Mouse (Mus musculus): ENCODE results near the gene Nr1h3. TPM values are rescaled to one million over a fixed set of nuclear protein-coding genes. Genes with fewer than 3 reads are reported as not detected.

The Nr1h3 gene
- polyA plus RNA-seq, 2 experiments = 1.5 to 3.4 TPM

- no peaks in the 10 kb centered on the region for H3K9me3 ChIP-seq (ENCODE audit: control insufficient read depth, low read length)
- ATAC-seq (ENCODE audit: low FRiP score, low read depth) (no peak), DNase-seq (ENCODE audit: low spot score) (no peak)
- no peaks in the 10 kb centered on the region for H3K36me3 ChIP-seq (ENCODE audit: control insufficient read depth, insufficient read depth, low read length)
- H3K4me1 ChIP-seq (ENCODE audit: control insufficient read depth, insufficient read depth, low read length) = peaks cover 13% of the 10 kb centered on the region
- no peak overlapping the region for H3K27ac ChIP-seq (replicated peaks; ENCODE audit: low read depth, low read length)
- H3K27me3 ChIP-seq (ENCODE audit: control insufficient read depth, insufficient read depth, low read length) = no peaks in the 10 kb centered on the region
- 71% methylated on average over 1 of the region's 1 CpGs for WGBS
- no peak for TF ChIP-seq POLR2A (IDR thresholded peaks at IDR 0.05; ENCODE audit: borderline replicate concordance, extremely low read depth, insufficient read depth, insufficient read length)
- H3K4me3 ChIP-seq (replicated peaks; ENCODE audit: low read length) = no peak overlapping the region
- no peak overlapping the region for H3K9ac ChIP-seq (ENCODE audit: low read depth, low read length, severe bottlenecking)
- no peak overlapping the region for H3K4me2 ChIP-seq (replicated peaks; ENCODE audit: low read depth, low read length, severe bottlenecking)
Observed at GRCm38 (mm10) chr2:91186208-91186607, 16.4 kb downstream of the Nr1h3 start.

GRCm38 (mm10) chr2:91183711-91184405 is 18.8 kb downstream of the Nr1h3 start, which contains the start of gene Madd:
Gene Madd (minus strand): TSS chr2:91183837.
- peak within 1 kb of the TSS; percentile 88 for H3K4me3 ChIP-seq (replicated peaks; ENCODE audit: low read length)

GRCm38 (mm10) chr2:91183148-91183513 is 19.5 kb downstream of the Nr1h3 start:
- TF ChIP-seq POLR2A (IDR thresholded peaks at IDR 0.05; ENCODE audit: borderline replicate concordance, extremely low read depth, insufficient read depth, insufficient read length) = no peak
- H3K4me3 ChIP-seq (replicated peaks; ENCODE audit: low read length) = peak overlapping the region; percentile 88
- H3K9me3 ChIP-seq (ENCODE audit: control insufficient read depth, low read length) = no peaks in the 10 kb centered on the region
- 2% methylated on average over 9 of the region's 9 CpGs for WGBS
- H3K36me3 ChIP-seq (ENCODE audit: control insufficient read depth, insufficient read depth, low read length) = no peaks in the 10 kb centered on the region
- no peaks in the 10 kb centered on the region for H3K27me3 ChIP-seq (ENCODE audit: control insufficient read depth, insufficient read depth, low read length)
- H3K27ac ChIP-seq (replicated peaks; ENCODE audit: low read depth, low read length) = peak overlapping the region; percentile 81
- peak overlapping the region; percentile 69 for H3K4me2 ChIP-seq (replicated peaks; ENCODE audit: low read depth, low read length, severe bottlenecking)
- peaks cover 13% of the 10 kb centered on the region for H3K4me1 ChIP-seq (ENCODE audit: control insufficient read depth, insufficient read depth, low read length)
- peak overlapping the region; percentile 58 for H3K9ac ChIP-seq (ENCODE audit: low read depth, low read length, severe bottlenecking)
- ATAC-seq (ENCODE audit: low FRiP score, low read depth) (peak; percentile 94), DNase-seq (ENCODE audit: low spot score) (peak; percentile 93)

More at GRCm38 (mm10) chr2:91183711-91184405, 18.8 kb downstream of the Nr1h3 start, which contains the start of gene Madd:
- Histone ChIP-seq H3K9ac (ENCODE audit: low read depth, low read length, severe bottlenecking) (peak within 1 kb of the TSS; percentile 58), H3K27me3 (ENCODE audit: control insufficient read depth, insufficient read depth, low read length) (no peaks in the 10 kb centered on the region), H3K36me3 (ENCODE audit: control insufficient read depth, insufficient read depth, low read length) (no peaks in the 10 kb centered on the region), H3K4me1 (ENCODE audit: control insufficient read depth, insufficient read depth, low read length) (peaks cover 13% of the 10 kb centered on the region), H3K27ac (replicated peaks; ENCODE audit: low read depth, low read length) (peak within 1 kb of the TSS; percentile 81), H3K4me2 (replicated peaks; ENCODE audit: low read depth, low read length, severe bottlenecking) (peak within 1 kb of the TSS; percentile 69), H3K9me3 (ENCODE audit: control insufficient read depth, low read length) (no peaks in the 10 kb centered on the region)
- DNase-seq (ENCODE audit: low spot score) (no peak), ATAC-seq (ENCODE audit: low FRiP score, low read depth) (no peak)
- TF ChIP-seq POLR2A (IDR thresholded peaks at IDR 0.05; ENCODE audit: borderline replicate concordance, extremely low read depth, insufficient read depth, insufficient read length) = no peak
- WGBS = 65% methylated on average over 15 of the region's 15 CpGs

- Histone ChIP-seq H3K36me3 (ENCODE audit: control insufficient read depth, insufficient read depth, low read length) (no peaks in the 10 kb centered on the region), H3K27ac (replicated peaks; ENCODE audit: low read depth, low read length) (peak overlapping the region; percentile 81), H3K27me3 (ENCODE audit: control insufficient read depth, insufficient read depth, low read length) (no peaks in the 10 kb centered on the region), H3K4me2 (replicated peaks; ENCODE audit: low read depth, low read length, severe bottlenecking) (peak overlapping the region; percentile 69), H3K9me3 (ENCODE audit: control insufficient read depth, low read length) (no peaks in the 10 kb centered on the region), H3K4me1 (ENCODE audit: control insufficient read depth, insufficient read depth, low read length) (peaks cover 13% of the 10 kb centered on the region), H3K9ac (ENCODE audit: low read depth, low read length, severe bottlenecking) (peak overlapping the region; percentile 58), H3K4me3 (replicated peaks; ENCODE audit: low read length) (peak overlapping the region; percentile 88)
- DNase-seq (ENCODE audit: low spot score) (peak; percentile 81), ATAC-seq (ENCODE audit: low FRiP score, low read depth) (peak; percentile 94)
- WGBS = under 1% methylated on average over 45 of the region's 81 CpGs
- TF ChIP-seq POLR2A (IDR thresholded peaks at IDR 0.05; ENCODE audit: borderline replicate concordance, extremely low read depth, insufficient read depth, insufficient read length) = no peak
Observed at GRCm38 (mm10) chr2:91182405-91183147, 20.1 kb downstream of the Nr1h3 start.

- Histone ChIP-seq H3K9ac (ENCODE audit: low read depth, low read length, severe bottlenecking) (peak overlapping the region; percentile 58), H3K4me2 (replicated peaks; ENCODE audit: low read depth, low read length, severe bottlenecking) (peak overlapping the region; percentile 69), H3K36me3 (ENCODE audit: control insufficient read depth, insufficient read depth, low read length) (peaks cover 1% of the 10 kb centered on the region; the same call in 1 of the 2 replicates), H3K4me1 (ENCODE audit: control insufficient read depth, insufficient read depth, low read length) (peaks cover 13% of the 10 kb centered on the region), H3K27me3 (ENCODE audit: control insufficient read depth, insufficient read depth, low read length) (no peaks in the 10 kb centered on the region), H3K4me3 (replicated peaks; ENCODE audit: low read length) (peak overlapping the region; percentile 88), H3K9me3 (ENCODE audit: control insufficient read depth, low read length) (no peaks in the 10 kb centered on the region), H3K27ac (replicated peaks; ENCODE audit: low read depth, low read length) (no peak overlapping the region)
- no peak for TF ChIP-seq POLR2A (IDR thresholded peaks at IDR 0.05; ENCODE audit: borderline replicate concordance, extremely low read depth, insufficient read depth, insufficient read length)
- ATAC-seq (ENCODE audit: low FRiP score, low read depth) (no peak), DNase-seq (ENCODE audit: low spot score) (no peak)
- WGBS = 11% methylated on average over 8 of the region's 8 CpGs
Observed at GRCm38 (mm10) chr2:91182016-91182404, 20.6 kb downstream of the Nr1h3 start.
